Mouse (Mus musculus): ENCODE measurements at regions not wholly inside any gene's neighbourhood (a gene's known extent, or its start where the extent isn't known, plus 50 kb on each side); places are given as distances from the start of the nearest gene placed in this dataset.

DNA sequence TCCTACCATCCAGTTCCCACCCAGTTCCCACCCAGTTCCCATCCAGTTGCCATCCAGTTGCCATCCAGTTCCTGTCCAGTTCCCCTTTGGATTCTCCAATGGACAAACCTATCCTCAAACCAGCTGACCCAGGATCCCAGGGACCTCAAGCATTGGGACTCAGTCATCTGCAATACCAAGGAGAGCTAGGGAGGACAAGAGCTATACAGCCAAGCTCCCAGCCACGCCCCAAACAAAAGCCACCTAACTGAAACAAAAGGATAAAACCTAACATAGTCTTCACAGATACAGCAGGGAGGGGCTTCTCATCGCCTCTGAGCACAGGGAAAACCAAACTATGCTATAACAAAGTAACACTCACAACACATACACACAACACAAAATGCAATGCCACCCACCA is 145.6 kb upstream of the Nfe2l3 start:
- no peak for TF ChIP-seq CTCF (IDR thresholded peaks at IDR 0.05; ENCODE audit: extremely low read depth, insufficient read depth, insufficient read length, insufficient replicate concordance)
- no peak for TF ChIP-seq POLR2A (IDR thresholded peaks at IDR 0.05; ENCODE audit: low read depth, low read length)
